Mouse (Mus musculus): ENCODE data around the gene Col6a3. TPM values are rescaled to one million over a fixed set of nuclear protein-coding genes. Genes with fewer than 3 reads are reported as not detected.
A peak's percentile ranks its signal among the peaks of the same experiment; 100 is the strongest.

The Col6a3 gene
- polyA plus RNA-seq, 1 experiment from 2014 or later: 12.4 TPM

DNA sequence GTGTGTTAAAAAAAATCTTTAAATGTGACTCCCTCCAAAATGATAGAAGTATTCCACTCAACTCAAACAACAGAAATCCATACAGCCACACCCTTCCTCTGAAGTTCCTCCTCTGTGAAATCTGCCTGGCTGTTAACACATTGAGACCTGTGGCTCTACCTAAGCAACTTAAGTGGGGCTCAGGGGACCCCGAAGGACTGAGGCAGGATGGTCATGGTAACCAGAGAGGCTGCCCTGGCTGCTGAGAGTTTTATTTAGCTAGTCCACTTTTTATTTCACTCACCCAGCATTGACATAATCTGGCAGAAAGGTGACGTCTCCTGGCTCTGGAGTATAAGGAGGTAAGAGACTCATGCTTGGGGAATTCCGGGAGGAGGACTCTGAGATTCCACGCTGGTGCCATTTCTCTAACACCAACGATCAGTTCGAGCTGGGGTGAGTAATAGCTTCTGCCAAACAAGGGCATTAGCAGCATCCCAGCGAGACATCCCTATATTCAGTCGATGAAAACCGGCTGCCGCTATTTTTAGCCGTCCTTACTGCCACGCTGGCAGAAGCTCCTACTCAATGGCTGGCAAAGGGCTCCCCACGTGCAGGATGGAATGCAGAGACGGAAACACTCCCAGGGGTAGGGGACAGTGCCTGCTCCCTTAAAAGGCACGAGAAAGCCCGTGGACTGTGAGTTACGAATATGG lies 89.8 kb downstream of the Col6a3 start:
- Histone ChIP-seq H3K4me3 (peak overlapping the region; percentile 29), H3K9ac (peak overlapping the region; percentile 71), H3K4me1 (peaks cover 58% of the 10 kb centered on the region), H3K27ac (replicated peaks) (peak overlapping the region; percentile 93), H3K36me3 (no peaks in the 10 kb centered on the region), H3K27me3 (replicated peaks) (no peaks in the 10 kb centered on the region), H3K4me2 (peak overlapping the region; percentile 58), H3K9me3 (no peaks in the 10 kb centered on the region)
- WGBS: 20% methylated on average over 17 of the region's 17 CpGs
- ATAC-seq (ENCODE audit: extremely low read depth, insufficient number of reproducible peaks, low FRiP score, low TSS enrichment): peak; percentile 48; the same call in 1 of the 2 replicates

- H3K9me3 ChIP-seq: no peaks in the 10 kb centered on the region
- ATAC-seq (ENCODE audit: extremely low read depth, insufficient number of reproducible peaks, low FRiP score, low TSS enrichment): no peak
- no peaks in the 10 kb centered on the region for H3K27me3 ChIP-seq (replicated peaks)
- no peaks in the 10 kb centered on the region for H3K36me3 ChIP-seq
- no peak overlapping the region for H3K9ac ChIP-seq
- no peak overlapping the region for H3K4me3 ChIP-seq
- H3K4me1 ChIP-seq: peaks cover 43% of the 10 kb centered on the region
- WGBS: 34% methylated on average over 4 of the region's 4 CpGs
- H3K4me2 ChIP-seq: no peak overlapping the region
- H3K27ac ChIP-seq (replicated peaks): no peak overlapping the region
These were observed 92.5 kb downstream of the Col6a3 start for GRCm38 (mm10) chr1:90751221-90751620.

DNA sequence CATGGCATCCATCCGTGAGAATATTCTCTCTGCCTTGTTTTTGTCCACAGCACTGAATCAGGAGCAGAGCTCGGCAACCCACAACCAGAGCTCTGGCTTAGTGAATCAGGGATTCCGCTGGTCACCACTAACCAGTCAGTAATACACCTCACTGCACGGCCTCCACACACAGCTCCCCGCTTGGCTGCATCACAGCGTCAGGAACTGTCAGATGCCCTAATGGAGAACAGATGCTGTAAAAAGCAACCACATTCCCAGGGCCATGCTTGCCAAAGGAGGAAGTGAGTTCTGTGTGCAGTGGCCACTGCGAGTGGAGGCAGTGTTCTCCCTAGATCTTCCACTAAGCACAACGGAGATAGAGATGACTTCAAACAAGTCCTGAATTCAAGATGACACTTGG lies 93.6 kb downstream of the Col6a3 start:
- Histone ChIP-seq H3K4me3 (no peak overlapping the region), H3K9me3 (no peaks in the 10 kb centered on the region), H3K4me2 (no peak overlapping the region), H3K27me3 (replicated peaks) (no peaks in the 10 kb centered on the region), H3K4me1 (peaks cover 43% of the 10 kb centered on the region), H3K9ac (no peak overlapping the region), H3K36me3 (no peaks in the 10 kb centered on the region), H3K27ac (replicated peaks) (0 out of 2 replicates have a peak overlapping the region, but pooled peaks have one; percentile 14)
- WGBS: 50% methylated on average over 8 of the region's 8 CpGs
- no peak for ATAC-seq (ENCODE audit: extremely low read depth, insufficient number of reproducible peaks, low FRiP score, low TSS enrichment)

- Histone ChIP-seq H3K27me3 (replicated peaks) (no peaks in the 10 kb centered on the region), H3K4me2 (no peak overlapping the region), H3K36me3 (no peaks in the 10 kb centered on the region), H3K4me1 (peaks cover 36% of the 10 kb centered on the region), H3K4me3 (no peak overlapping the region), H3K9ac (no peak overlapping the region), H3K9me3 (no peaks in the 10 kb centered on the region), H3K27ac (replicated peaks) (no peak overlapping the region)
- ATAC-seq (ENCODE audit: extremely low read depth, insufficient number of reproducible peaks, low FRiP score, low TSS enrichment): no peak
- 64% methylated on average over 4 of the region's 4 CpGs for WGBS
These were observed 95.2 kb downstream of the Col6a3 start for GRCm38 (mm10) chr1:90748544-90748943.

DNA sequence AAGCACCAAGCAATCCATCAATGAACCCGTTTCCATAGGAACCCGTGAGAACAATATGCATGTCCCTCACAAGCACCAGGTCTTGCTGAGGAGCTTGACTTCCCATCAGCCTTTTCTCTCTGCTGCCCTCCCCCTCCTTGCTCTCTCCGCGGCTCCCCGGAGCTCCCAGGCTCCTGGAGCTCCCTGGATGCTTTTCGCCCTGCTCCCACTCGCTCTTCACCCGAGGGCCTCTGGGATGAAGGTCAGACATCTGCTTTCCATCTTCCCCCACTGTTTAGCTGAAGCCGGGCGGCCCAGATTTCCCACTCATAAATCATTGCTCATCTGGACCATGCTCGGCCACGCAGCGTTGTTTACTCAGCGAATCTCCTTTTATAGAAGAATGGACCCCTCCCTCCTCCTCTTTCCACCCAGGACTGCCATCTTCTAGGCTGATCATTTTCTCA lies 99.8 kb downstream of the Col6a3 start:
- H3K4me3 ChIP-seq: peak overlapping the region; percentile 36
- ATAC-seq (ENCODE audit: extremely low read depth, insufficient number of reproducible peaks, low FRiP score, low TSS enrichment): no peak

DNA sequence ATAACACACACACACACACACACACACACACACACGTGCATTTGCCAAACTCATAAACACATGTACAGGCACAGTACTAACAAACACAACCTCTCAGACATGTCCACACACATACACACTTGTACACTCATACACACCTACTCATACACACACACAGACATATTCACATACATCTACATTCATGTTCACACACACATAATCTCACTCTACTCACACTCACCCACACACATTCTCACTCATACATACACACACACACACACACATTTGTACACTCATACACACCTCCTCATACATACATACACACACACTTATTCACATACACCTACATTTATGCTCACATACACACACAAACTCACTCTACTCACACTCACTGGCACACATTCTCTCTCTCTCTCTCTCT lies 100.3 kb downstream of the Col6a3 start:
- Histone ChIP-seq H3K4me3 (no peak overlapping the region), H3K4me2 (0 out of 2 replicates have a peak overlapping the region, but pooled peaks have one; percentile 64), H3K36me3 (no peaks in the 10 kb centered on the region), H3K27me3 (replicated peaks) (no peaks in the 10 kb centered on the region), H3K4me1 (peaks cover 7% of the 10 kb centered on the region), H3K27ac (replicated peaks) (no peak overlapping the region), H3K9me3 (no peaks in the 10 kb centered on the region), H3K9ac (no peak overlapping the region)
- 68% methylated on average over 1 of the region's 1 CpGs for WGBS
- ATAC-seq (ENCODE audit: extremely low read depth, insufficient number of reproducible peaks, low FRiP score, low TSS enrichment): no peak

More for the DNA sequence above, 99.8 kb downstream of the Col6a3 start:
- H3K27me3 ChIP-seq (replicated peaks): no peaks in the 10 kb centered on the region
- peak overlapping the region; percentile 64 for H3K4me2 ChIP-seq
- no peaks in the 10 kb centered on the region for H3K36me3 ChIP-seq
- H3K9ac ChIP-seq: peak overlapping the region; percentile 72
- no peaks in the 10 kb centered on the region for H3K9me3 ChIP-seq
- H3K27ac ChIP-seq (replicated peaks): peak overlapping the region; percentile 45; the same call in 1 of the 2 replicates
- 18% methylated on average over 14 of the region's 14 CpGs for WGBS
- peaks cover 7% of the 10 kb centered on the region for H3K4me1 ChIP-seq

- no peak for ATAC-seq (ENCODE audit: extremely low read depth, insufficient number of reproducible peaks, low FRiP score, low TSS enrichment)
- WGBS: 79% methylated on average over 7 of the region's 7 CpGs
These were observed 101.1 kb downstream of the Col6a3 start for GRCm38 (mm10) chr1:90742641-90743040.

GRCm38 (mm10) chr1:90740216-90741170 lies 103.3 kb downstream of the Col6a3 start:
- 76% methylated on average over 11 of the region's 11 CpGs for WGBS
- H3K4me2 ChIP-seq: no peak overlapping the region
- H3K9me3 ChIP-seq: no peaks in the 10 kb centered on the region
- H3K36me3 ChIP-seq: no peaks in the 10 kb centered on the region
- H3K27me3 ChIP-seq (replicated peaks): no peaks in the 10 kb centered on the region
- H3K4me1 ChIP-seq: peaks cover 7% of the 10 kb centered on the region
- no peak overlapping the region for H3K4me3 ChIP-seq
- H3K27ac ChIP-seq (replicated peaks): no peak overlapping the region
- H3K9ac ChIP-seq: no peak overlapping the region
- no peak; the same call in 1 of the 2 replicates for ATAC-seq (ENCODE audit: extremely low read depth, insufficient number of reproducible peaks, low FRiP score, low TSS enrichment)

More at GRCm38 (mm10) chr1:90742641-90743040, 101.1 kb downstream of the Col6a3 start:
- no peak overlapping the region for H3K9ac ChIP-seq
- no peak overlapping the region for H3K27ac ChIP-seq (replicated peaks)
- no peak overlapping the region for H3K4me2 ChIP-seq
- no peaks in the 10 kb centered on the region for H3K27me3 ChIP-seq (replicated peaks)
- no peak overlapping the region for H3K4me3 ChIP-seq
- H3K36me3 ChIP-seq: no peaks in the 10 kb centered on the region
- peaks cover 7% of the 10 kb centered on the region for H3K4me1 ChIP-seq
- no peaks in the 10 kb centered on the region for H3K9me3 ChIP-seq

GRCm38 (mm10) chr1:90738913-90739312 lies 104.9 kb downstream of the Col6a3 start:
- no peaks in the 10 kb centered on the region for H3K27me3 ChIP-seq (replicated peaks)
- no peak overlapping the region for H3K4me2 ChIP-seq
- no peaks in the 10 kb centered on the region for H3K9me3 ChIP-seq
- H3K27ac ChIP-seq (replicated peaks): no peak overlapping the region
- H3K36me3 ChIP-seq: no peaks in the 10 kb centered on the region
- H3K4me3 ChIP-seq: no peak overlapping the region
- H3K4me1 ChIP-seq: peaks cover 8% of the 10 kb centered on the region
- no peak overlapping the region for H3K9ac ChIP-seq
- no peak for ATAC-seq (ENCODE audit: extremely low read depth, insufficient number of reproducible peaks, low FRiP score, low TSS enrichment)
- WGBS: 81% methylated on average over 2 of the region's 2 CpGs

GRCm38 (mm10) chr1:90729466-90729865 lies 114.3 kb downstream of the Col6a3 start:
- ATAC-seq (ENCODE audit: extremely low read depth, insufficient number of reproducible peaks, low FRiP score, low TSS enrichment): no peak

GRCm38 (mm10) chr1:90723754-90724153 lies 120.0 kb downstream of the Col6a3 start:
- H3K9ac ChIP-seq: no peak overlapping the region
- H3K4me2 ChIP-seq: no peak overlapping the region
- H3K4me1 ChIP-seq: peaks cover 7% of the 10 kb centered on the region
- no peaks in the 10 kb centered on the region for H3K27me3 ChIP-seq (replicated peaks)
- H3K36me3 ChIP-seq: no peaks in the 10 kb centered on the region
- no peak for ATAC-seq (ENCODE audit: extremely low read depth, insufficient number of reproducible peaks, low FRiP score, low TSS enrichment)
- H3K9me3 ChIP-seq: no peaks in the 10 kb centered on the region
- no peak overlapping the region for H3K4me3 ChIP-seq
- H3K27ac ChIP-seq (replicated peaks): no peak overlapping the region

More at GRCm38 (mm10) chr1:90729466-90729865, 114.3 kb downstream of the Col6a3 start:
- no peak overlapping the region for H3K4me2 ChIP-seq
- H3K27ac ChIP-seq (replicated peaks): no peak overlapping the region
- WGBS: 72% methylated on average over 3 of the region's 3 CpGs
- H3K9me3 ChIP-seq: no peaks in the 10 kb centered on the region
- no peaks in the 10 kb centered on the region for H3K36me3 ChIP-seq
- H3K9ac ChIP-seq: no peak overlapping the region
- H3K4me3 ChIP-seq: no peak overlapping the region
- H3K27me3 ChIP-seq (replicated peaks): no peaks in the 10 kb centered on the region
- peaks cover 18% of the 10 kb centered on the region for H3K4me1 ChIP-seq
